Comparison of ENCODE assay signal across 8 mouse cellular contexts in the genomic region with DNA sequence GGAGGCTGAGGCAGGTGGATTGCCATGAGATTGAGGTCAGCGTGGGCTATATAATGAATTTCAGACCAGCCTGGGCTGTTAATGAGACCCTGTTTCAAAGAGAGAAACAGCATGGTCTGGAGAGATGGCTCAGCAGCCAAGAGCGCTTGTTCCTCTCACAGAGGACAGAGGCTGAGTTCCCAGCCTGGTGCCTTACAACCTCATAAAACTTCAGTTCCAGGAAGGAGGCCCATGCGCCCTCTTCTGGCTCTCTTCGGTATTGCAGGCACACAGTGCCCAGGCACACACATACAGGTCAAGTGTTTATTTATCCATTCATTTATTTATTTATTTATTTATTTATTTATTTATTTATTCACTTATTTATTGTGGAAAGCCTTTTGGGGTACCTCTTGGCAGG. TPM values are rescaled to one million over a fixed set of nuclear protein-coding genes. Genes with fewer than 3 reads are reported as not detected.
A peak's percentile ranks its signal among the peaks of the same experiment; 100 is the strongest.
DNase-seq lines count a peak whose midpoint lies in the region.

No protein-coding gene starts in this region.

- peak; percentile 23 to 56 for DNase-seq in left cerebral cortex, postnatal 14 days (ENCODE audit: low spot score in 2 of 2)
- no peak for DNase-seq in left cerebral cortex, adult 8-10 months (ENCODE audit: low spot score in 2 of 2)
- DNase-seq in adipocyte (ENCODE audit: low spot score) = peak; percentile 71
- peak; percentile 79 for DNase-seq in embryo, embryonic 9.5 days (ENCODE audit: extremely low spot score)
- DNase-seq in heart, postnatal 36 days = peak; percentile 56 to 76
- DNase-seq in layer of hippocampus, postnatal 10 days (ENCODE audit: low spot score in 2 of 2) = peak; percentile 61 to 67
- DNase-seq in mesoderm, embryonic 11.5 days (ENCODE audit: low read depth, low spot score) = peak; percentile 89
- peak; percentile 60 for DNase-seq in thymus, postnatal 14 days

- intact Hi-C loops in left cerebral cortex, postnatal 14 days (cut with DNase I) = loop anchor here (5.0 kb wide), 1 partner anchor 71 kb away; no protein-coding TSS in a partner anchor
- intact Hi-C loops in heart, postnatal 36 days (cut with DNase I) = loop anchor here (1.0 to 10.0 kb wide), 3 partner anchors 74 to 344 kb away; no protein-coding TSS in a partner anchor

RNA-seq across cellular contexts. Expression of gene Tead4, which starts 7.7 kb away (rescaled TPM):
- total RNA-seq in left cerebral cortex, postnatal 14 days (2021) = 1 to 10 TPM in 1 of 2 experiments, under 1 TPM in 1; 0.82 to 1.6 TPM
- 1 to 10 TPM in 2 of 4 experiments, under 1 TPM in 2; 0.57 to 1.7 (median 0.92) TPM for total RNA-seq in left cerebral cortex, adult 8-10 months (2022)
- total RNA-seq in heart, postnatal 36 days (2021) = 1 to 10 TPM; 3.6 to 3.7 TPM
- under 1 TPM; 0.82 to 0.91 TPM for total RNA-seq in layer of hippocampus, postnatal 10 days (2021)

RNA-seq across cellular contexts. Expression of gene Tulp3, which starts 47.3 kb away (rescaled TPM):
- 10 to 100 TPM; 17.6 to 18.4 TPM for total RNA-seq in left cerebral cortex, postnatal 14 days (2021)
- total RNA-seq in left cerebral cortex, adult 8-10 months (2022) = 10 to 100 TPM; 16.6 to 22.1 (median 20.2) TPM
- total RNA-seq in heart, postnatal 36 days (2021) = 1 to 10 TPM; 6.4 to 7.6 TPM
- total RNA-seq in layer of hippocampus, postnatal 10 days (2021) = 10 to 100 TPM; 23.2 to 24.2 TPM

RNA-seq across cellular contexts. Expression of gene Rhno1, which starts 54.4 kb away (rescaled TPM):
- total RNA-seq in left cerebral cortex, postnatal 14 days (2021) = 10 to 100 TPM; 16.3 to 18.2 TPM
- total RNA-seq in left cerebral cortex, adult 8-10 months (2022) = 10 to 100 TPM; 17.3 to 20.1 (median 18.8) TPM
- 10 to 100 TPM; 10.6 to 10.7 TPM for total RNA-seq in heart, postnatal 36 days (2021)
- total RNA-seq in layer of hippocampus, postnatal 10 days (2021) = 10 to 100 TPM; 21.8 to 22.6 TPM

RNA-seq across cellular contexts. Expression of gene Foxm1, which starts 54.5 kb away (rescaled TPM):
- 1 to 10 TPM; 2.0 to 2.1 TPM for total RNA-seq in left cerebral cortex, postnatal 14 days (2021)
- 1 to 10 TPM in 3 of 4 experiments, under 1 TPM in 1; 0.81 to 1.8 (median 1.7) TPM for total RNA-seq in left cerebral cortex, adult 8-10 months (2022)
- total RNA-seq in heart, postnatal 36 days (2021) = 1 to 10 TPM; 1.7 to 1.9 TPM
- 1 to 10 TPM; 5.8 to 7.9 TPM for total RNA-seq in layer of hippocampus, postnatal 10 days (2021)

Comparison
In these comparisons a context has a peak if more than half of its experiments do, and no peak if none do; other contexts are left out.
1. DNase-seq: peak in left cerebral cortex, postnatal 14 days (2 of 2), adipocyte (single experiment), embryo, embryonic 9.5 days (single experiment), heart, postnatal 36 days (2 of 2), layer of hippocampus, postnatal 10 days (2 of 2), mesoderm, embryonic 11.5 days (single experiment) and thymus, postnatal 14 days (single experiment); none in left cerebral cortex, adult 8-10 months (0 of 2).